Mouse (Mus musculus): ENCODE data around the gene Mtcl1.

Gene Mtcl1

GRCm38 (mm10) chr17:66325440-66326203 is 123.9 kb downstream of the Mtcl1 start:
- DNase-seq (ENCODE audit: low spot score), result no peak

GRCm38 (mm10) chr17:66324836-66325235 is 124.7 kb downstream of the Mtcl1 start:
- DNase-seq (ENCODE audit: low spot score), result no peak

DNA sequence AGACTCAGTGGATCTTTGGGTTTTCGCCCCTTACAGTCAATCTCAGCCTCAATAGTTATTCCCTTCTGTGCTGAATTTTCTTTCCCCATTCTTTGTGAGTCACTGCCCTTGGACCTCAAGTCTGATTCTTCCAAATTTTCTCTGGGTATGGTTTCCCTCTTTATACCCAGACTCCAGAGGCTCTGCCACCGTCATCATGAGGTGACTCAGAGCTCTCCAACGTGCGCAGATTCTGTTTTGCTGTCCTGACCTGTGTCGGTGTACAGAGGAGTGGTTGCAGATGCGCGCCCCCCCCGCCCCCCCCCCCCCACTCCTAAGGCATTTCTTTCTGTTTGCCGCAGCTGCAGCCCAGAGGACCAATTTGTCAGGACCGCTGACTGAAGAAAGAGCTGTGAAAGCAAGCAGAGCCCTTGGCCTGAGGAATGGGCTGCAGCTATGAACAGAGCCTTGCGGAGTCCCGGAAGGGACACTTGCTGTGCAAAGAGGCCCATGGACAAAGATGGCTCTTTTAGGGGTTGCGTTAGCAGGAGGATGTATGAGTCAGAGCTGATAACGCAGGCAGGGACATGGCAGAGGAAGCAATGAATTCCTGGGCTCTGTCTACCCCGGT is 126.8 kb downstream of the Mtcl1 start:
- no peak for DNase-seq (ENCODE audit: low spot score)

- DNase-seq (ENCODE audit: low spot score), result no peak
These were observed 127.6 kb downstream of the Mtcl1 start for GRCm38 (mm10) chr17:66321933-66322332.

DNA sequence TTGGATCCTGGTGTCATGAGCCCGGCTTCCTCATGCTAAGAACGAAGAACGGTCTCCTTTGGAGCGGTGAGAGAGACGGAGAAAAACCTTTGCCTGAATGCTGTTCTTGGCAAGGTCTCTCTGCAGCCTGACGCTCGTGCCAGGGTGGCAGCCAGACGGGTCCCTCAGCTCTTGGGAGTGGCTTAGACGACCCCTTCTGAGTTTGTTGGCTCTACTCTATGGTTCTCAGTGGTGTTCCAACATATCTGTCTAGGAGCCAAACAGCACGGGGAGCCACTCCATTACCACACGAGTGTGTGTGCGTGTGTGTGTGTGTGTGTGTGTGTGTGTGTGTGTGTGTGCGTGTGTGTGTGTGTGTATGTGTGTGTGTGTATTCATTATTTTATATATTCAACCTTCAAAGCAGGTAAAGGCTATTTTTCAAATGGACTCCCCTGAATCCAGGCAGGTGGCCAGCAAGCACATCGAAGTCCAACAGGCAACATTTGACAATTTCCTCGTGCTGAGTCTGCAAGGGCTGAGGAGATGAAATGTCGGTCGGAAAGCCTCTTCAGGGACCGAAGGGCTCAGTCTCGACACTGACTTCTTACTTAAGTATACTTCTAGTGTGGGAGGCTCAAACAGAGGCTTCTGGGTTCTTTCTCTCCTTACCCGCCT is 128.7 kb downstream of the Mtcl1 start:
- DNase-seq (ENCODE audit: low spot score), result no peak

DNA sequence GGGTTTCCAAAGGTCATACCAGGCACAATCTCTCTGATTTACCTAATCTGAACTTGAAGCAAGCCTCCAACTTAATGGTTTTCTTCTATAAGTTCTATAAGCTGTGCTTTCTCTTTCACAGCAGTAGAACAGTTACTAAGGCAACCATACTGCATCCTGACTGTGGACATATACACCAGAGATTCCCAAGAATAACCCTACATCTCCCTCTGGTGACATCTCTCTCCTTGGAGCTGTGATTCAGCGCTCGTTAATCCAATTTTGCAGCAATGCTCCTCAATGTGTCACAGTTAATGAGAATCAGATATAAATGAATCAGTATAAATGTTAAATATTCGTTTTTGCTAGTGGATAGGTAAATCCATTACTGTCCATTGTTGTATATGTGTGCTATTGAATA is 131.5 kb downstream of the Mtcl1 start:
- DNase-seq (ENCODE audit: low spot score), result no peak

- DNase-seq (ENCODE audit: low spot score), result no peak
These were observed 132.0 kb downstream of the Mtcl1 start for GRCm38 (mm10) chr17:66317576-66317975.

- DNase-seq (ENCODE audit: low spot score), result no peak
These were observed 132.4 kb downstream of the Mtcl1 start for GRCm38 (mm10) chr17:66317156-66317555.

- DNase-seq (ENCODE audit: low spot score), result peak; percentile 50
These were observed 134.1 kb downstream of the Mtcl1 start for GRCm38 (mm10) chr17:66315451-66315850.

DNA sequence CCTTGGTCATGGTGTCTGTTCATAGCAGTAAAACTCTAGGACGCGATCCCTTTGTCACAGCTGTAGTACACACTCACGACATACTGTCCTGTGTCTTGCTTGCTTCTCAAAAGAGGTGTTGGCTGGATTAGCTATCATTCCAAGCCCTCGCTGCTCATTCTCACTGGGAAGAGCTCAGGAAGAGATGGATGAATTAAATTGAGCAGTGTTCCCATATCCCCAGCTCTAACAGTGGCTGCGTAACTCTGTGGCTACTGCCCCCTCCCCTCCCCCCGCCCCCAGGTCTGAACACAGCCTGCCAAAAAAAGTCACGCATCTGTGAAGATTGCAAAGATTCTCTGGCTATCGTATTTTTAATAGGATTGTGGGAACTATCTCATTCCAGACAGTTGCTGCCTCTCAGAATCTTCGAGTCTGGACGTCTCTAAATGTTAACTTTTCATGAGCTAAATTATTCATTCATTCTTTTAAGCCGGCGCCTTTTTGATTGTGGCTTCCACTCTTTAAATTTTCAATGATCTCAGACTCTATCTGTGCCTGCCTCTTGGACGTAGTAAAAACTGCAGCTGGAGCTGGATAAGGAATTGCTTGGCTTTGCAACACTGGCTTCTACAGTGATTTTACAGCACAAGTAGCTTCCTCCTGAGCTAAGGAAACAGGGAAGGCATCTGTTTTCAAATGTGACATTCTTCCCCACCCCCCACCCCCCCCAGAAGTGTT is 134.8 kb downstream of the Mtcl1 start:
- peak; percentile 12 for DNase-seq (ENCODE audit: low spot score)

- DNase-seq (ENCODE audit: low spot score), result no peak
These were observed 147.6 kb downstream of the Mtcl1 start for GRCm38 (mm10) chr17:66301906-66302305.

- no peak for DNase-seq (ENCODE audit: low spot score)
These were observed 148.3 kb downstream of the Mtcl1 start for GRCm38 (mm10) chr17:66301267-66301666.

DNA sequence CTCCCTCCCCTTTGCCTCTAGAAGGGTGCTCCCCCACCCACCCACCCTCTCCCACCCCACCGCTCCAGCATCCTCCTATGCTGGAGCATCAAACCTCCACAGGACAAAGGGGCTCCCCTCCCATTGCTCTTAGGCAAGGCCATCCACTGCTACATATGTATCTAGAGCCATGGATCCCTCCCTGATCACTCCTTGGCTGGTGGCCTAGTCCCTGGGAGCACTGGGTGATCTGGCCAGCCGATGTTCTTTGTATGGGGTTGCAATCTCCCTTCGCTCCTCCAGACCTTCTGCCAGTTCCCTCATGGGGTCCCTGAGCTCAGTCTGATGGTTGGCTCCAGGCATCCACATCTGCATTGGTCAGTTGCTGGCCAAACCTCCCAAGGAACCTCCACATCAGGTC is 151.8 kb downstream of the Mtcl1 start:
- no peak for DNase-seq (ENCODE audit: low spot score)

- no peak for DNase-seq (ENCODE audit: low spot score)
These were observed 156.0 kb downstream of the Mtcl1 start for GRCm38 (mm10) chr17:66293581-66293980.

- no peak for DNase-seq (ENCODE audit: low spot score)
These were observed 159.7 kb downstream of the Mtcl1 start for GRCm38 (mm10) chr17:66289894-66290293.

Data from yolk sac, embryonic 10.5 days (tissue).